Mouse (Mus musculus) G1E (cell line): ENCODE results near the gene Pak6. TPM values are rescaled to one million over a fixed set of nuclear protein-coding genes. Genes with fewer than 3 reads are reported as not detected.

Experiments used
- ATAC-seq: 2 replicates; pipeline ENCODE4 v1.8.0; 2016; ENCODE audit warnings: mild to moderate bottlenecking; ENCODE audit not compliant: insufficient number of reproducible peaks, poor library complexity, low FRiP score, severe bottlenecking; ENCODE audit errors: extremely low read depth
- DNase-seq: peaks from one replicate; pipeline ENCODE4 v3.0.0; 2012; ENCODE audit warnings: low spot score
- H3K27me3 ChIP-seq: 2 replicates; pipeline ENCODE4 v1.6.1; 2012; ENCODE audit warnings: mild to moderate bottlenecking, low read length, inconsistent platforms; ENCODE audit not compliant: insufficient read depth
- H3K36me3 ChIP-seq: replicated peaks from 2 replicates; pipeline ENCODE3; 2012; ENCODE audit warnings: mild to moderate bottlenecking, inconsistent platforms
- H3K4me1 ChIP-seq: 2 replicates; pipeline ENCODE4 v1.6.1; 2012; ENCODE audit warnings: low read depth, low read length, inconsistent platforms, mixed read lengths; ENCODE audit not compliant: insufficient read depth
- H3K4me3 ChIP-seq: 2 replicates; pipeline ENCODE4 v1.5.1; 2012; ENCODE audit warnings: low read depth, mild to moderate bottlenecking, inconsistent platforms, low read length, moderate library complexity, mixed read lengths
- H3K9me3 ChIP-seq: replicated peaks from 2 replicates; pipeline ENCODE4 v1.6.1; 2012; ENCODE audit warnings: inconsistent platforms
- CTCF ChIP-seq: IDR thresholded peaks from 2 replicates; pipeline ENCODE4 v1.5.1; 2012; ENCODE audit warnings: low read depth, low read length, inconsistent platforms, mixed read lengths
- GATA1 ChIP-seq: IDR thresholded peaks from 2 replicates; pipeline ENCODE4 v1.6.1; 2012; ENCODE audit warnings: borderline replicate concordance, low read length, inconsistent platforms, mixed read lengths
- GATA2 ChIP-seq: IDR thresholded peaks from 2 replicates; pipeline ENCODE4 v1.6.1; 2012; ENCODE audit warnings: low read depth, low read length, inconsistent platforms, borderline replicate concordance
- POLR2AphosphoS5 ChIP-seq: IDR thresholded peaks from 2 replicates; pipeline ENCODE4 v1.6.1; 2012; ENCODE audit warnings: low read depth, low read length, inconsistent platforms; ENCODE audit not compliant: insufficient replicate concordance
- TAL1 ChIP-seq: conservative IDR thresholded peaks from 2 replicates; pipeline ENCODE4 v1.6.1; 2012; ENCODE audit warnings: low read depth, low read length, inconsistent platforms, mixed read lengths
- polyA plus RNA-seq: library from polyadenylated mRNA; stranded (reverse); fragments of >175 nt; gene quantifications from 2 replicates; pipeline ENCODE4 v1.2.3, GENCODE M21; 2012
- total RNA-seq, 2 experiments: library from RNA; stranded (forward) in 1 of 2; stranded (reverse) in 1 of 2; fragments of 200-1000 nt in 1 of 2; fragments of >200 nt in 1 of 2; fragmentation: Nextera tagmentation in 1 of 2; gene quantifications; 2 replicates each; pipeline ENCODE4 v1.2.3; 2014 to 2017

The Pak6 gene
- total and polyA plus RNA-seq, 3 experiments: 6.2 to 28.0 (median 7.9) TPM

DNA sequence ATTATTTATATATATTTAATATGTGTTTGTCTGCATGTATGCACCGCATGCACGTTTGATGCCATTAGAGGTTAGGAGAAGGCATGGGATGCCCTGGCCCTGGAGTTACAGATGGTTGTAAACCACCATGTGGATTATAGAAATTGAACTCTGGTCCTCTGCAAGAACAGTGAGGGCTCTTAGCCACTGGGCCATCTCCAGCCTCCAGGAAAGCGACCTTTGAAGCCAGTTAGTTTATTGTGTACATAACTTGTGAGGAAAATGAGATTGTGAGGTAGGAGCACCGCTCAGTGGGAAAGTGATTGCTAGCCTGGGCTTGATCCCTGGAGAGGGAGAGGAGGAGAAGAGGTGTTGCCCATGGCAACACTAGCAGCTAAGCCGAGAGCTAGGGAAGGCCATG is 25.8 kb upstream of the Pak6 start:
- Histone ChIP-seq H3K4me3 (no peak overlapping the region), H3K4me1 (peaks cover 14% of the 10 kb centered on the region), H3K36me3 (peaks cover 98% of the 10 kb centered on the region), H3K27me3 (no peaks in the 10 kb centered on the region), H3K9me3 (no peaks in the 10 kb centered on the region)
- no peak for TF ChIP-seq TAL1
- TF ChIP-seq GATA2: no peak
- no peak for TF ChIP-seq CTCF
- no peak for TF ChIP-seq POLR2AphosphoS5
- TF ChIP-seq GATA1: no peak
- ATAC-seq: no peak
- no peak for DNase-seq

GRCm38 (mm10) chr2:118637888-118638526 is 25.1 kb upstream of the Pak6 start:
- TF ChIP-seq CTCF (peak; percentile 79), TAL1 (no peak)
- Histone ChIP-seq H3K4me3 (no peak overlapping the region), H3K27me3 (no peaks in the 10 kb centered on the region), H3K9me3 (no peaks in the 10 kb centered on the region), H3K4me1 (peaks cover 17% of the 10 kb centered on the region), H3K36me3 (peaks cover 99% of the 10 kb centered on the region)
- DNase-seq (peak; percentile 39), ATAC-seq (no peak)

DNA sequence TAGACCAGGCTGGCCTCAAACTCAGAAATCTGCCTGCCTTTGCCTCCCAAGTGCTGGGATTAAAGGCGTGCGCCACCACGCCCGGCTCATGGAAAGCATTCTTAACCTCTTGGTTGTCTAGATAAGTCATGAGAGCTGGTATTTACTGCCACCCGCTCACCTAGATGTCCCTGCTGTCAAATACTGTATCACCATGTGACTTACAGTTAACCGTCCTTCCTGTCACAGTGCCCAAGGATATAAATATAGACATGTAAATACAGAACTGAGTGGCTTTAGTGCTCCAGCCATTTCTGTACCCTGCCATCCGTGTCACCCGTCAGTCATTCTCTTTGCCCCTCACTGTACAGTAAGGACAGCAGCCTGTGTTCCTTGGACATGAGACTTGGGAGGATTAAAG is 24.4 kb upstream of the Pak6 start:
- DNase-seq (no peak), ATAC-seq (no peak)
- H3K4me1 ChIP-seq: peaks cover 12% of the 10 kb centered on the region
- TF ChIP-seq CTCF: no peak
- TF ChIP-seq GATA1: no peak
- no peak for TF ChIP-seq POLR2AphosphoS5
- no peak for TF ChIP-seq TAL1
- TF ChIP-seq GATA2: no peak
- peaks cover 99% of the 10 kb centered on the region for H3K36me3 ChIP-seq
- no peak overlapping the region for H3K4me3 ChIP-seq
- H3K9me3 ChIP-seq: no peaks in the 10 kb centered on the region
- H3K27me3 ChIP-seq: no peaks in the 10 kb centered on the region

- H3K4me3 ChIP-seq: no peak overlapping the region
- peaks cover 80% of the 10 kb centered on the region for H3K36me3 ChIP-seq
- DNase-seq: no peak
- peaks cover 12% of the 10 kb centered on the region for H3K4me1 ChIP-seq
- 0 out of 2 replicates have a peak, but pooled peaks cover 2% of the 10 kb centered on the region for H3K9me3 ChIP-seq
- ATAC-seq: no peak
- no peaks in the 10 kb centered on the region for H3K27me3 ChIP-seq
- TF ChIP-seq CTCF (no peak), POLR2AphosphoS5 (no peak), TAL1 (no peak), GATA2 (no peak), GATA1 (no peak)
Observed at GRCm38 (mm10) chr2:118641147-118641546, 22.0 kb upstream of the Pak6 start.

GRCm38 (mm10) chr2:118642431-118642830 is 20.7 kb upstream of the Pak6 start:
- Histone ChIP-seq H3K4me3 (no peak overlapping the region), H3K27me3 (no peaks in the 10 kb centered on the region), H3K36me3 (peaks cover 67% of the 10 kb centered on the region), H3K9me3 (0 out of 2 replicates have a peak, but pooled peaks cover 2% of the 10 kb centered on the region), H3K4me1 (peaks cover 12% of the 10 kb centered on the region)
- ATAC-seq: no peak
- no peak for TF ChIP-seq POLR2AphosphoS5
- TF ChIP-seq TAL1: no peak
- TF ChIP-seq GATA2: no peak
- TF ChIP-seq GATA1: no peak
- TF ChIP-seq CTCF: no peak
- DNase-seq: no peak

- DNase-seq: no peak
Observed at GRCm38 (mm10) chr2:118642942-118643341, 20.2 kb upstream of the Pak6 start.

More at GRCm38 (mm10) chr2:118642942-118643341, 20.2 kb upstream of the Pak6 start:
- Histone ChIP-seq H3K36me3 (peaks cover 63% of the 10 kb centered on the region), H3K4me3 (no peak overlapping the region), H3K9me3 (0 out of 2 replicates have a peak, but pooled peaks cover 2% of the 10 kb centered on the region), H3K27me3 (no peaks in the 10 kb centered on the region), H3K4me1 (peaks cover 12% of the 10 kb centered on the region)
- TF ChIP-seq CTCF (no peak), GATA1 (no peak), POLR2AphosphoS5 (no peak), TAL1 (no peak), GATA2 (no peak)
- no peak for ATAC-seq
